Mouse (Mus musculus) olfactory bulb, adult 2 months (tissue): ENCODE measurements at regions not wholly inside any gene's neighbourhood (a gene's known extent, or its start where the extent isn't known, plus 50 kb on each side); places are given as distances from the start of the nearest gene placed in this dataset.

Experiments
- CTCF ChIP-seq: fragments of 200-500 bp; IDR thresholded peaks from 2 replicates; pipeline ENCODE4 v1.5.1; 2012; ENCODE audit warnings: low read depth, mild to moderate bottlenecking, low read length, moderate library complexity; ENCODE audit not compliant: insufficient read depth
- POLR2A ChIP-seq: fragments of 200-500 bp; IDR thresholded peaks from 2 replicates; pipeline ENCODE4 v1.6.1; 2012; ENCODE audit warnings: mild to moderate bottlenecking, low read depth, low read length, moderate library complexity; ENCODE audit not compliant: insufficient read depth

GRCm38 (mm10) chr4:45744849-45745407, 53.9 kb upstream of the Aldh1b1 start:
- TF ChIP-seq CTCF: no peak
- no peak for TF ChIP-seq POLR2A
